Mouse (Mus musculus): ENCODE data around the gene Mmp12. TPM values are rescaled to one million over a fixed set of nuclear protein-coding genes. Genes with fewer than 3 reads are reported as not detected.
"Not testable (repeated sequence)": the region's sequence is repeated elsewhere in the genome, so short reads cannot be mapped to it uniquely, and the experiment has no call there.

Gene Mmp12
- under 1 TPM in 1 of 2 experiments, not detected in 1; 0.42 TPM for total RNA-seq (2021)

GRCm38 (mm10) chr9:7344107-7344506 is at the start of gene Mmp12:
Gene Mmp12, plus strand, starts transcription at chr9:7344381.
- no peak for DNase-seq
- intact Hi-C loops (cut with DNase I): no loop called here

- DNase-seq: no peak
- intact Hi-C loops (cut with DNase I): no loop called here
Observed at GRCm38 (mm10) chr9:7331847-7332246, 12.3 kb upstream of the Mmp12 start.

GRCm38 (mm10) chr9:7335766-7336680 is 8.2 kb upstream of the Mmp12 start:
- DNase-seq: no peak
- intact Hi-C loops (cut with DNase I): no loop called here

GRCm38 (mm10) chr9:7336740-7337483 is 7.3 kb upstream of the Mmp12 start:
- no peak for DNase-seq
- intact Hi-C loops (cut with DNase I): no loop called here

GRCm38 (mm10) chr9:7345513-7345912 is 1.3 kb downstream of the Mmp12 start:
- intact Hi-C loops (cut with DNase I): no loop called here
- DNase-seq: no peak

GRCm38 (mm10) chr9:7354535-7354934 is 10.4 kb downstream of the Mmp12 start:
- no peak for DNase-seq
- intact Hi-C loops (cut with DNase I): no loop called here

GRCm38 (mm10) chr9:7387947-7388346 is 43.8 kb downstream of the Mmp12 start, which contains the start of gene Mmp1b:
Gene Mmp1b, minus strand, starts transcription at chr9:7388047.
- intact Hi-C loops (cut with DNase I): no loop called here
- no peak for DNase-seq

- intact Hi-C loops (cut with DNase I); DNase-seq: not testable (repeated sequence)
Observed at GRCm38 (mm10) chr9:7396556-7396955, 52.4 kb downstream of the Mmp12 start.

Other genes with a start within 250 kb of the Mmp12 start
- 1 to 10 TPM; 4.2 to 4.4 TPM for gene Dync2h1, start 159.9 kb upstream of the Mmp12 start, total RNA-seq (2021)
- gene Dcun1d5, start 159.9 kb upstream of the Mmp12 start, total RNA-seq (2021): 10 to 100 TPM; 60.2 to 60.7 TPM
- gene Mmp13, start 71.9 kb upstream of the Mmp12 start, total RNA-seq (2021): not detected
- not detected for gene Mmp1b, start 43.7 kb downstream of the Mmp12 start, total RNA-seq (2021)
- gene Mmp3, start 101.4 kb downstream of the Mmp12 start, total RNA-seq (2021): not detected
- gene Mmp10, start 158.0 kb downstream of the Mmp12 start, total RNA-seq (2021): not detected
- gene Mmp8, start 214.1 kb downstream of the Mmp12 start, total RNA-seq (2021): under 1 TPM in 1 of 2 experiments, not detected in 1; 0.10 TPM
- not detected for gene Mmp27, start 227.0 kb downstream of the Mmp12 start, total RNA-seq (2021)

Measured in heart, postnatal 10 days (tissue).